Comparison of ENCODE assay signal across 10 mouse cellular contexts in genomic region chr9:101206516-101206915, GRCm38 (mm10).
"Had no signal": no experiment of that assay in that cellular context is flagged by ENCODE, and none has a peak within 500 bp of the region (broad histone marks: within the 10 kb centered on the region; RNA-seq: fewer than 3 reads in every experiment).

No protein-coding gene starts in this region.

- H3K4me2 ChIP-seq: midbrain, embryonic 11.5 days had no signal

- H3K9ac ChIP-seq: liver, embryonic 14.5 days had no signal

- H3K27ac ChIP-seq: liver, embryonic 14.5 days had no signal

- ATAC-seq: intestine, postnatal 0 days had no signal

- DNase-seq: kidney, adult 8-10 months; kidney, postnatal 10 days; lung, adult 2 months; lung, postnatal 14 days; lung, postnatal 4 days; thymus, adult 18-20 months; thymus, postnatal 36 days had no signal
